Mouse (Mus musculus) intestine, embryonic 14.5 days (tissue): ENCODE data around the gene Zc3h12d. TPM values are rescaled to one million over a fixed set of nuclear protein-coding genes. Genes with fewer than 3 reads are reported as not detected.

Experiments
- ATAC-seq: fragments of 200-750 bp; cut with Nextera tagmentation; replicated peaks from 2 replicates; pipeline ENCODE4 v1.8.0; 2017; ENCODE audit warnings: low read depth, moderate number of reproducible peaks, moderate TSS enrichment, moderate library complexity; ENCODE audit not compliant: low FRiP score, low TSS enrichment
- DNase-seq: peaks from one replicate; pipeline ENCODE4 v3.0.0-alpha.2; 2018; ENCODE audit warnings: low spot score
- H3K27ac ChIP-seq: fragments of 300-500 bp; sonication (generic); 2 replicates; pipeline ENCODE4 v1.5.1; 2014; ENCODE audit warnings: low read depth, mild to moderate bottlenecking, control low read depth
- H3K27me3 ChIP-seq: fragments of 300-500 bp; sonication (generic); replicated peaks from 2 replicates; pipeline ENCODE4 v1.6.1; 2014; ENCODE audit warnings: low read length, control low read depth; ENCODE audit not compliant: control insufficient read depth, insufficient read depth
- H3K36me3 ChIP-seq: fragments of 300-500 bp; sonication (generic); 2 replicates; pipeline ENCODE4 v1.6.1; 2014; ENCODE audit warnings: low read length, control low read depth; ENCODE audit not compliant: control insufficient read depth, insufficient read depth
- H3K4me1 ChIP-seq: fragments of 300-500 bp; sonication (generic); replicated peaks from 2 replicates; pipeline ENCODE4 v1.6.1; 2014; ENCODE audit warnings: low read length, control low read depth, mixed read lengths; ENCODE audit not compliant: control insufficient read depth, insufficient read depth
- H3K4me2 ChIP-seq: fragments of 300-500 bp; sonication (generic); 2 replicates; pipeline ENCODE4 v1.6.1; 2014; ENCODE audit warnings: low read length
- H3K4me3 ChIP-seq: fragments of 300-500 bp; sonication (generic); 2 replicates; pipeline ENCODE4 v1.5.1; 2014; ENCODE audit warnings: low read depth, low read length, control low read depth, mixed read lengths
- H3K9ac ChIP-seq: fragments of 300-500 bp; sonication (generic); 2 replicates; pipeline ENCODE4 v1.6.1; 2014; ENCODE audit warnings: mild to moderate bottlenecking, low read length
- H3K9me3 ChIP-seq: fragments of 300-500 bp; sonication (generic); 2 replicates; pipeline ENCODE4 v1.6.1; 2016; ENCODE audit warnings: low read length, control low read depth; ENCODE audit not compliant: control insufficient read depth
- WGBS: fragments of 180-500 bp; shearing (Covaris S2); extraction: QIAGEN DNeasy Blood & Tissue Kit; methylation state at CpG from one replicate; pipeline ENCODE4 v1.1.7; 2014; 5-methylcytosine and 5-hydroxymethylcytosine counted together
- polyA plus RNA-seq: library from polyadenylated mRNA; unstranded; fragments of >200 nt; fragmentation: Nextera tagmentation; extraction: Ambion mirVana; gene quantifications from 2 replicates; pipeline ENCODE4 v1.2.1, GENCODE M21; 2014

Gene Zc3h12d
- polyA plus RNA-seq, 1 experiment from 2014 or later, result 0.23 TPM

DNA sequence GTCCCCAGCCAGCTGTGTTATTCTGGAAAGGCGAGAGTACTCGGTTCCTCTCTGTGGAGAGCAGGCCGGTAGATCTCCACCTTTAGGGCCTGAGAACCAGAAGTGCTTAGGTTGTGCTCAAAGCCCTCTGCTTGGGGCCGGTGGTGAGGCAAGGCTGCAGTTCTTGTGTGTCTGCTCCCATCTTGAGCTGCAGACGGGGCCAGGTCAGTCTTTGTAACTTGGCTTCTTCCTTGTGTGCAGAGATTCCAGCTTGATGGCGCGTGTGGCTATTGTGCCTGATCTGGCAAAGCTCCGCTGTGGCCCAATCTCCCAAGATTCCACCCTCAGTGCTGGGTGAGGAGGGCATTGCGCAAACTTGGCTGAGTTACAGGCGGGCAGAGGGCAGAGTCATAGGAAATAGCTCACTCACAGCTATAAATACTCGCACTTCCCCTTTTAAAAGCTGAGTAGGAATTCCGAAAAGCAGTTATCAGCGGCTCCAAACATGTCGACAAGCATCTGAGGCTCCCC is 9.4 kb downstream of the Zc3h12d start:
- H3K9ac ChIP-seq, result no peak overlapping the region
- no peaks in the 10 kb centered on the region for H3K27me3 ChIP-seq
- no peak overlapping the region for H3K27ac ChIP-seq
- H3K4me1 ChIP-seq, result no peaks in the 10 kb centered on the region
- H3K9me3 ChIP-seq, result no peaks in the 10 kb centered on the region
- H3K4me3 ChIP-seq, result no peak overlapping the region
- ATAC-seq, result no peak
- WGBS, result 60% methylated on average over 14 of the region's 14 CpGs
- H3K36me3 ChIP-seq, result no peaks in the 10 kb centered on the region
- no peak for DNase-seq
- no peak overlapping the region for H3K4me2 ChIP-seq

DNA sequence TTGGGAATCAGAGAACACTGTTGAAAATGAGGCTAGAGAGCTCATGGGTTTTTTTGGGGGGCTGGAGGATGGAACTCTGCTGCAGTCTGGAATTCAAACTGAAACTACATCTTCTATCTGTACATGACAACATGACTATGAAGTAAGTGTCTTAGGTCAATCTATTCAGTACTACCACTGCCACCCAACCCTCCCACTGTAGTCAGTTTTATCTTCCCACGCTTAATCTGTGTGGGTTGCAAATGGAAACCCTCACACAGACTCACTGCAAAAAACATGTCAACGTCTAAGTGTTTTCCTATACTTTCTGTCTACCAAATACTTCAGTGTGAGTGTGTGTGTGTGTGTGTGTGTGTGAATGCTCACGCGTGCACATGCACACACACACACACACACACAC is 10.9 kb downstream of the Zc3h12d start:
- DNase-seq, result no peak

DNA sequence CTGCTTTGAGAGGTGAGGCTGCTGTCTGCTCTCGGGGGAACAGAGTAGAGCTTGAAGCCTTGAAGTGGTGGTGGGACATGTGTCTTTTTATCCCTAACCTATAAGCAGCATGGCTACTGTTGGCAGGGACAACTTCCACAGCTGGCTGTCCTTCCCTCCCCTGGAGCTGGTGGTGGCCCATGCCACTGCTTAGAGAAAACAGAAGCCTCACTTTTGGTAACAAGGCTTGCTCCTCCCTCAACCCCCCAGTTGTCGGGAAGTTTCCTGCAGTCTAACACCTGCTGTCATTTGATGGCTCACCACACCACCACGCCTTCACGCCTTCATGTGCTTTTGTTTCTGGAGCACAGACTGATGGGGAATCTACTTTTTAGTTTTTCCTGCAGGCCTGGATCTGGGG is 11.9 kb downstream of the Zc3h12d start:
- no peak overlapping the region for H3K27ac ChIP-seq
- 70% methylated on average over 4 of the region's 4 CpGs for WGBS
- no peak overlapping the region for H3K4me2 ChIP-seq
- H3K36me3 ChIP-seq, result no peaks in the 10 kb centered on the region
- H3K4me1 ChIP-seq, result no peaks in the 10 kb centered on the region
- ATAC-seq, result no peak
- no peaks in the 10 kb centered on the region for H3K9me3 ChIP-seq
- no peaks in the 10 kb centered on the region for H3K27me3 ChIP-seq
- no peak overlapping the region for H3K4me3 ChIP-seq
- no peak for DNase-seq
- H3K9ac ChIP-seq, result no peak overlapping the region

More for the DNA sequence above, 10.9 kb downstream of the Zc3h12d start:
- no peak overlapping the region for H3K27ac ChIP-seq
- H3K27me3 ChIP-seq, result no peaks in the 10 kb centered on the region
- no peak overlapping the region for H3K4me3 ChIP-seq
- no peak for ATAC-seq
- H3K4me1 ChIP-seq, result no peaks in the 10 kb centered on the region
- 87% methylated on average over 4 of the region's 4 CpGs for WGBS
- H3K4me2 ChIP-seq, result no peak overlapping the region
- H3K9me3 ChIP-seq, result no peaks in the 10 kb centered on the region
- no peaks in the 10 kb centered on the region for H3K36me3 ChIP-seq
- H3K9ac ChIP-seq, result no peak overlapping the region

DNA sequence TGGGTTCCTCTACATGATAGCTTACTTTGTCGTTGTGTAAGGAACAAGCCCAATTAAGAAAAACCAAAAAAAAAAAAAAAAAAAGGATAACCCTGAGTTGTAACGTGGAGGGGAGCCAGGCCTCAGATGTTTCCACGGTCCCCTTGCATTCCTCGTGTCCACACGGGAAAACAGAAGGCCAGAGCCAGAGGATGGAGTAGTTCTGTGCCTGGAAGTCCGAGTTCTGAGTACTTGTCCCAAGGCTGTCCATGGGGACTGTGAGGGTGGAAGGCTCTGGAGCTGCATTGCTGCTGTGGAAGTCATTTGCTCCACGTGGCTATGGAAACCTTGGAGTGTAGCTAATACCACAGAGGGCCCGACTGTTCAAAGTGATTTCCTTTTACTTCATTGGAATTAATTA is 12.9 kb downstream of the Zc3h12d start:
- ATAC-seq (no peak), DNase-seq (no peak)
- no peaks in the 10 kb centered on the region for H3K4me1 ChIP-seq
- H3K9me3 ChIP-seq, result no peaks in the 10 kb centered on the region
- H3K9ac ChIP-seq, result no peak overlapping the region
- no peak overlapping the region for H3K4me2 ChIP-seq
- H3K36me3 ChIP-seq, result no peaks in the 10 kb centered on the region
- no peak overlapping the region for H3K27ac ChIP-seq
- 68% methylated on average over 8 of the region's 8 CpGs for WGBS
- no peak overlapping the region for H3K4me3 ChIP-seq
- no peaks in the 10 kb centered on the region for H3K27me3 ChIP-seq

DNA sequence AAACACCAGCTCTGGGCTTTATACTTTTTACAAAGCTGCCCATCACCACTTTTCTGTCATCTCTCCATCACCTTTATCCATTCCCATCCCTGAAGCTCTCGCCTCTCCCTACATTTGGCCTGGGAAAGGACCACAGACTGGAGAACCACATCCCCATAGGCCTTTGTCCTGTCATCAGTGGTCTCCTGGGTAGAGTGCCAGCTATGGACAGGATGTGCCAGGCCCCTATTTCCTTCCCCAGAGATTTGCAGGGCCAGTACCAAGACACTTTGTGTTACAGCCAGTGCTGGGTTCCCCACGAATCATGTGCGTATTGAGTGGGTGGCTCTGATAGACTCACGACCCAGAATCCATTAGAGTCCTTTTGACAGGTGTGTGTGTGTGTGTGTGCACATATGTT is 13.7 kb downstream of the Zc3h12d start:
- ATAC-seq, result no peak

DNA sequence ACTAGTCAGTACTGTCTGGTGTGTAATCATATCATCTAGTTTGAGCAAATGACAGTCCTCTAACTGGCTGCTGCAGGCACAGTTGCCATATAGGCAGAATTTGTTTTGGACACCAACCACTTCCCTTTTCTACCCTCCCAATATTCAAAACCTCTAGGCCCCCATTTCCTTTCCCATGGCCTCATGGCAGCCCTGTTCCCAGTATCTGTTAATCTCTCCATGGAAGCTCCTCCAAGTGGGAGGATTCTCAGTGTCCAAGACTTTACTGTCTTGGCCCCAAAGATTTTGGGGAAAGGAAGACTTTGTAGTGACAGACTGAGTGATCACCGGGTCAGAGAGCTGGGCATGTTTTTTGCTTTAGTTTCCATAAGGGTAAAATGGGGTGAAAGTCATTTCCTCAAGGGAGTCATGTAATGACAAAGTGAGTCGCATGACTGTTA is 14.9 kb downstream of the Zc3h12d start:
- Histone ChIP-seq H3K9ac (no peak overlapping the region), H3K9me3 (no peaks in the 10 kb centered on the region), H3K27ac (no peak overlapping the region), H3K27me3 (no peaks in the 10 kb centered on the region), H3K36me3 (no peaks in the 10 kb centered on the region), H3K4me1 (no peaks in the 10 kb centered on the region), H3K4me3 (no peak overlapping the region), H3K4me2 (no peak overlapping the region)
- ATAC-seq (no peak), DNase-seq (no peak)
- 82% methylated on average over 2 of the region's 2 CpGs for WGBS

More for the DNA sequence above, 13.7 kb downstream of the Zc3h12d start:
- Histone ChIP-seq H3K36me3 (no peaks in the 10 kb centered on the region), H3K27ac (no peak overlapping the region), H3K4me2 (no peak overlapping the region), H3K9me3 (no peaks in the 10 kb centered on the region), H3K4me1 (no peaks in the 10 kb centered on the region), H3K9ac (no peak overlapping the region), H3K27me3 (no peaks in the 10 kb centered on the region), H3K4me3 (no peak overlapping the region)
- 84% methylated on average over 4 of the region's 4 CpGs for WGBS
- no peak for DNase-seq

DNA sequence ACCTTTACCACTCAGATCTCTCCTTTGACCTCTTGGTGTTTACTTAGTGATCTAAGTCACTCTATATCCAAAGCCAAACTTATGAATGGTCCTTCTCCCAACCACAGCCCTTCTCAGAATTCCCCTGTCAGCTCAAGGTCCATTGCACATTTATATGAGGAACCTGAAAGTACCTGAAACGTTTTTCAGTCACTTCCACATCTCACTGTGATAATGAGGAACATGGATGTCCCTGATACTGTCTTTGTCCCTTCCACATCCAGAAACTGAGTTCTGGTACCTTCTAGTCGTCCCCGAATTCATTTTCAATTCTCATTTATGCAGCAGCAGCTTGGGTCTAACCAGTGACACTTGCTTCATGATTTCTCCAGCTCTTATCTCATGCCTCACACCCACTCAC is 19.6 kb downstream of the Zc3h12d start:
- H3K9ac ChIP-seq, result no peak overlapping the region
- ATAC-seq (no peak), DNase-seq (no peak)
- H3K27me3 ChIP-seq, result no peaks in the 10 kb centered on the region
- H3K4me3 ChIP-seq, result no peak overlapping the region
- 71% methylated on average over 3 of the region's 3 CpGs for WGBS
- no peaks in the 10 kb centered on the region for H3K4me1 ChIP-seq
- H3K27ac ChIP-seq, result no peak overlapping the region
- no peak overlapping the region for H3K4me2 ChIP-seq
- H3K36me3 ChIP-seq, result no peaks in the 10 kb centered on the region
- H3K9me3 ChIP-seq, result no peaks in the 10 kb centered on the region

DNA sequence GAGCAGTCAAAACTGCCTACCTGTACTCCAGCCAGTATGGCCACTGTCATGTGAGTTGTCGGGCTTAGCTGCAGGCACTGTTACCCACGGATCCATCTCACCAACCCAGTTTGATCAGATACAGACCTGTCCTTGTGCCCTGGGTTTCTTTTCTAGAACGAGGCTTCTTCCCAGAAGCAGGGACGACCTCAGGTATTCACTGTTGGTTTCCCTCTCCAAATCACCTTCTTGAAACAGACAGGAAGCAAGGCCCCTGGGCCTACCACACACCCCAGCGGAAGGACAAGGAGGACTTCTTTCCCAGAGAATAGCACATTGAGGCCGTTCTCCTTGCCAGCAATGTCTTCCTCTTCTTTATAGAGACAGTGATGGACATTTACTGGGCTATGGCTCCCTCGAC is 28.2 kb downstream of the Zc3h12d start:
- peak; percentile 36 for DNase-seq
- Histone ChIP-seq H3K27me3 (no peaks in the 10 kb centered on the region), H3K9ac (no peak overlapping the region), H3K9me3 (no peaks in the 10 kb centered on the region), H3K36me3 (no peaks in the 10 kb centered on the region), H3K27ac (no peak overlapping the region), H3K4me1 (no peaks in the 10 kb centered on the region), H3K4me2 (no peak overlapping the region), H3K4me3 (no peak overlapping the region)
- no peak for ATAC-seq
- 87% methylated on average over 7 of the region's 7 CpGs for WGBS

DNA sequence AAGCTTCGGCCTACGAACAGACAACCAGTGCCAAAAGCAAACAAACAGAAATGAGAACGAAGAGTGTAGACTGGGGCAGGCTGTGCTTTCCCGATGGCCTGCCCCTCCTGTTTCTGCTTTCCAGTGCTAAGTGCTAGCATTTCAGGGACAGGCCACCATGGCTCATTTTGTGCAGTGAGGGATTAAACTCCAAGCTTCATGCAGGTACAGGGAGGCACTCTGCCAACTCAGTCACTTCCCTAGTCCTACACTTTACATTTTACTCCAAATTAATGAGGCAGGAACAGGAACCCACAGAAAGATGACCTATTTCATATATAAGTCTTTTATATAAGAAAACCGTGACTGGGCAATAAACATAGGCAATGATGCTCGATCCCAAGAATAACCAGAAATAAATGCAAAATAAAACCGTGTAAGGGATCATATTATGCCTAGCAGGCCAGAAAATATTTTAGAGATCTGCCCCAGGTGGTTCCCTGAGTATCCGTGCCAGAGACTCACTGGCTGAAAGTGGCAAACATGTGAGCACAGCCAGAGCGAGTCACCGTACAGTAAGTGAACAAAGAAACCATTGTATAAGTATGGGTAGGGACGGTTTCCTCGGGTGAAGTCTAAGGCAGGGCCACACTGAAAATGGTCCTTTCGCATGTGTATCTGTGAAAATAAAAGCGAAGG is 29.1 kb downstream of the Zc3h12d start:
- H3K36me3 ChIP-seq, result no peaks in the 10 kb centered on the region
- H3K4me3 ChIP-seq, result no peak overlapping the region
- H3K4me1 ChIP-seq, result no peaks in the 10 kb centered on the region
- no peak overlapping the region for H3K27ac ChIP-seq
- 84% methylated on average over 14 of the region's 14 CpGs for WGBS
- H3K4me2 ChIP-seq, result no peak overlapping the region
- DNase-seq, result peak; percentile 42
- ATAC-seq, result 0 out of 2 replicates have a peak, but pooled peaks have one; percentile 43
- H3K9ac ChIP-seq, result no peak overlapping the region
- no peaks in the 10 kb centered on the region for H3K9me3 ChIP-seq
- H3K27me3 ChIP-seq, result no peaks in the 10 kb centered on the region
